9 mouse cellular contexts compared by ENCODE assay signal in genomic region chr7:13039181-13039580, GRCm38 (mm10). TPM values are rescaled to one million over a fixed set of nuclear protein-coding genes. Genes with fewer than 3 reads are reported as not detected.
DNase-seq lines count a peak whose midpoint lies in the region; ATAC-seq and TF ChIP-seq lines count a peak whose summit lies in the region.
"Had no signal": no experiment of that assay in that cellular context is flagged by ENCODE, and none has a peak within 500 bp of the region (broad histone marks: within the 10 kb centered on the region; RNA-seq: fewer than 3 reads in every experiment).

No protein-coding gene starts in this region.

- H3K4me1 ChIP-seq in lung, embryonic 15.5 days = peaks cover 41% of the 10 kb centered on the region
- H3K4me1 ChIP-seq in forebrain, embryonic 11.5 days (replicated peaks; ENCODE audit: control insufficient read depth, insufficient read depth, low read length) = peaks cover 17% of the 10 kb centered on the region
- H3K4me1 ChIP-seq in limb, embryonic 12.5 days (replicated peaks) = peaks cover 36% of the 10 kb centered on the region
- peaks cover 26% of the 10 kb centered on the region for H3K4me1 ChIP-seq in olfactory bulb, adult 2 months (ENCODE audit: control insufficient read depth, insufficient read depth, low read length)

- no peaks in the 10 kb centered on the region for H3K9me3 ChIP-seq in lung, embryonic 15.5 days
- no peaks in the 10 kb centered on the region for H3K9me3 ChIP-seq in forebrain, embryonic 11.5 days (ENCODE audit: control insufficient read depth, low read length)
- peaks cover 13% of the 10 kb centered on the region for H3K9me3 ChIP-seq in limb, embryonic 12.5 days

- TF ChIP-seq POLR2A in olfactory bulb, adult 2 months (IDR thresholded peaks at IDR 0.05; ENCODE audit: insufficient read depth, low read depth, low read length) = no peak

- TF ChIP-seq CTCF in olfactory bulb, adult 2 months (IDR thresholded peaks at IDR 0.05; ENCODE audit: insufficient read depth, low read depth, low read length) = no peak

- DNase-seq in lung, postnatal 25 days (ENCODE audit: low spot score) = no peak
- no peak for DNase-seq in forebrain, embryonic 11.5 days (ENCODE audit: low spot score)
- DNase-seq in thymus, postnatal 36 days = no peak
- DNase-seq in adrenal gland, adult 18-20 months (ENCODE audit: low spot score in 2 of 2) = no peak
- DNase-seq: adrenal gland, postnatal 14 days had no signal

- H3K9ac ChIP-seq in lung, embryonic 15.5 days = peak overlapping the region; percentile 96
- H3K9ac ChIP-seq in forebrain, embryonic 11.5 days (ENCODE audit: low read length) = peak overlapping the region; percentile 93; the same call in 1 of the 2 replicates
- H3K9ac ChIP-seq in limb, embryonic 12.5 days (replicated peaks) = peak overlapping the region; percentile 95

- WGBS in lung, embryonic 15.5 days = 74% methylated on average over 1 of the region's 1 CpGs
- 94% methylated on average over 1 of the region's 1 CpGs for WGBS in forebrain, embryonic 11.5 days
- WGBS in limb, embryonic 12.5 days = 98% methylated on average over 1 of the region's 1 CpGs
- 54% methylated on average over 1 of the region's 1 CpGs for WGBS in olfactory bulb, adult 2 months

- H3K4me2 ChIP-seq in lung, embryonic 15.5 days = peak overlapping the region; percentile 82
- peak overlapping the region; percentile 81; the same call in 1 of the 2 replicates for H3K4me2 ChIP-seq in forebrain, embryonic 11.5 days (ENCODE audit: low read depth, low read length, severe bottlenecking)
- H3K4me2 ChIP-seq in limb, embryonic 12.5 days = peak overlapping the region; percentile 92

- H3K27ac ChIP-seq in lung, embryonic 15.5 days = peak overlapping the region; percentile 100
- no peak overlapping the region for H3K27ac ChIP-seq in forebrain, embryonic 11.5 days (ENCODE audit: low read depth, low read length)
- H3K27ac ChIP-seq in limb, embryonic 12.5 days = no peak overlapping the region
- no peak overlapping the region for H3K27ac ChIP-seq in olfactory bulb, adult 2 months (ENCODE audit: insufficient read depth, low read depth, low read length)

- peaks cover 28% of the 10 kb centered on the region for H3K27me3 ChIP-seq in lung, embryonic 15.5 days
- H3K27me3 ChIP-seq in forebrain, embryonic 11.5 days (ENCODE audit: control insufficient read depth, insufficient read depth, low read length) = peaks cover 20% of the 10 kb centered on the region
- H3K27me3 ChIP-seq in limb, embryonic 12.5 days = peaks cover 39% of the 10 kb centered on the region

- ATAC-seq in lung, embryonic 15.5 days (ENCODE audit: borderline replicate concordance, extremely low read depth, low FRiP score, low TSS enrichment) = no peak
- no peak for ATAC-seq in forebrain, embryonic 11.5 days (replicated peaks; ENCODE audit: low FRiP score)
- ATAC-seq in limb, embryonic 12.5 days (ENCODE audit: insufficient number of reproducible peaks, insufficient read depth, low FRiP score, low TSS enrichment, low read depth) = no peak
- no peak for ATAC-seq in CD4-positive, CD25-positive, alpha-beta regulatory T cell, adult 4 months

- peaks cover 16% of the 10 kb centered on the region for H3K36me3 ChIP-seq in lung, embryonic 15.5 days
- peaks cover 3% of the 10 kb centered on the region; the same call in 1 of the 2 replicates for H3K36me3 ChIP-seq in forebrain, embryonic 11.5 days (ENCODE audit: control insufficient read depth, insufficient read depth, low read length)
- H3K36me3 ChIP-seq in limb, embryonic 12.5 days = peaks cover 14% of the 10 kb centered on the region

- H3K4me3 ChIP-seq in lung, embryonic 15.5 days = peak overlapping the region; percentile 66
- no peak overlapping the region for H3K4me3 ChIP-seq in forebrain, embryonic 11.5 days (ENCODE audit: low read depth, low read length)
- H3K4me3 ChIP-seq in limb, embryonic 12.5 days (replicated peaks) = peak overlapping the region; percentile 73
- H3K4me3 ChIP-seq in olfactory bulb, adult 2 months (ENCODE audit: insufficient read depth, low read depth, low read length) = peak overlapping the region; percentile 80; the same call in 1 of the 2 replicates

RNA-seq across cellular contexts. Expression of gene Ube2m, which starts 1.1 kb away (rescaled TPM):
- polyA plus RNA-seq in lung, embryonic 15.5 days (2015; fragmentation: Nextera tagmentation; extraction: Ambion mirVana) = 114 and 122 TPM in 2 replicates
- polyA plus RNA-seq in forebrain, embryonic 11.5 days (2014; fragmentation: Nextera tagmentation; extraction: Ambion mirVana) = 165 and 183 TPM in 2 replicates
- 160 and 165 TPM in 2 replicates for polyA plus RNA-seq in limb, embryonic 12.5 days (2016; fragmentation: Nextera tagmentation; extraction: Ambion mirVana)
- polyA plus RNA-seq in olfactory bulb, adult 2 months (2012; ENCODE audit: insufficient read depth, insufficient read length, low replicate concordance, missing spikeins) = 648 TPM in 1 of 2 replicates, not detected in the other
- polyA plus RNA-seq in CD4-positive, CD25-positive, alpha-beta regulatory T cell, adult 4 months (2017; shearing (Covaris generic)) = 10 to 100 TPM in 1 of 2 experiments, 1 to 10 TPM in 1; 7.9 to 14.3 TPM
- total RNA-seq in adrenal gland, adult 18-20 months (2021) = 100 to 1,000 TPM; 162 to 182 TPM

RNA-seq across cellular contexts. Expression of gene Chmp2a, which starts 4.6 kb away (rescaled TPM):
- 138 and 140 TPM in 2 replicates for polyA plus RNA-seq in lung, embryonic 15.5 days (2015; fragmentation: Nextera tagmentation; extraction: Ambion mirVana)
- polyA plus RNA-seq in forebrain, embryonic 11.5 days (2014; fragmentation: Nextera tagmentation; extraction: Ambion mirVana) = 114 and 127 TPM in 2 replicates
- polyA plus RNA-seq in limb, embryonic 12.5 days (2016; fragmentation: Nextera tagmentation; extraction: Ambion mirVana) = 102 and 104 TPM in 2 replicates
- not detected in 2 replicates for polyA plus RNA-seq in olfactory bulb, adult 2 months (2012; ENCODE audit: insufficient read depth, insufficient read length, low replicate concordance, missing spikeins)
- polyA plus RNA-seq in CD4-positive, CD25-positive, alpha-beta regulatory T cell, adult 4 months (2017; shearing (Covaris generic)) = 100 to 1,000 TPM; 259 to 278 TPM
- total RNA-seq in adrenal gland, adult 18-20 months (2021) = 100 to 1,000 TPM; 210 to 213 TPM

RNA-seq across cellular contexts. Expression of gene Mzf1, which starts 15.4 kb away (rescaled TPM):
- 2.9 and 3.1 TPM in 2 replicates for polyA plus RNA-seq in lung, embryonic 15.5 days (2015; fragmentation: Nextera tagmentation; extraction: Ambion mirVana)
- 3.8 and 4.0 TPM in 2 replicates for polyA plus RNA-seq in forebrain, embryonic 11.5 days (2014; fragmentation: Nextera tagmentation; extraction: Ambion mirVana)
- 3.8 and 3.9 TPM in 2 replicates for polyA plus RNA-seq in limb, embryonic 12.5 days (2016; fragmentation: Nextera tagmentation; extraction: Ambion mirVana)
- polyA plus RNA-seq in olfactory bulb, adult 2 months (2012; ENCODE audit: insufficient read depth, insufficient read length, low replicate concordance, missing spikeins) = not detected in 2 replicates
- under 1 TPM; 0.35 to 0.84 TPM for polyA plus RNA-seq in CD4-positive, CD25-positive, alpha-beta regulatory T cell, adult 4 months (2017; shearing (Covaris generic))
- 1 to 10 TPM; 1.8 to 2.2 TPM for total RNA-seq in adrenal gland, adult 18-20 months (2021)

RNA-seq across cellular contexts. Expression of gene Zbtb45, which starts 29.3 kb away (rescaled TPM):
- 24.8 and 27.8 TPM in 2 replicates for polyA plus RNA-seq in lung, embryonic 15.5 days (2015; fragmentation: Nextera tagmentation; extraction: Ambion mirVana)
- polyA plus RNA-seq in forebrain, embryonic 11.5 days (2014; fragmentation: Nextera tagmentation; extraction: Ambion mirVana) = 31.9 and 37.3 TPM in 2 replicates
- polyA plus RNA-seq in limb, embryonic 12.5 days (2016; fragmentation: Nextera tagmentation; extraction: Ambion mirVana) = 28.7 and 29.9 TPM in 2 replicates
- not detected in 2 replicates for polyA plus RNA-seq in olfactory bulb, adult 2 months (2012; ENCODE audit: insufficient read depth, insufficient read length, low replicate concordance, missing spikeins)
- polyA plus RNA-seq in CD4-positive, CD25-positive, alpha-beta regulatory T cell, adult 4 months (2017; shearing (Covaris generic)) = 1 to 10 TPM; 5.6 to 7.4 TPM
- total RNA-seq in adrenal gland, adult 18-20 months (2021) = 10 to 100 TPM; 12.1 to 12.5 TPM

RNA-seq across cellular contexts. Expression of gene Trim28, which starts 40.3 kb away (rescaled TPM):
- polyA plus RNA-seq in lung, embryonic 15.5 days (2015; fragmentation: Nextera tagmentation; extraction: Ambion mirVana) = 294 and 302 TPM in 2 replicates
- polyA plus RNA-seq in forebrain, embryonic 11.5 days (2014; fragmentation: Nextera tagmentation; extraction: Ambion mirVana) = 507 and 586 TPM in 2 replicates
- 496 and 531 TPM in 2 replicates for polyA plus RNA-seq in limb, embryonic 12.5 days (2016; fragmentation: Nextera tagmentation; extraction: Ambion mirVana)
- polyA plus RNA-seq in olfactory bulb, adult 2 months (2012; ENCODE audit: insufficient read depth, insufficient read length, low replicate concordance, missing spikeins) = 700 TPM in 1 of 2 replicates, not detected in the other
- polyA plus RNA-seq in CD4-positive, CD25-positive, alpha-beta regulatory T cell, adult 4 months (2017; shearing (Covaris generic)) = 10 to 100 TPM; 37.1 to 75.2 TPM
- total RNA-seq in adrenal gland, adult 18-20 months (2021) = 100 to 1,000 TPM; 201 to 235 TPM

Comparison
In these comparisons a context has a peak if more than half of its experiments do, and no peak if none do; other contexts are left out.
1. RNA of gene Chmp2a, which starts 4.6 kb away (polyA plus RNA-seq): 259 to 278 TPM in CD4-positive, CD25-positive, alpha-beta regulatory T cell, adult 4 months, 138 to 140 TPM in lung, embryonic 15.5 days, 114 to 127 TPM in forebrain, embryonic 11.5 days and 102 to 104 TPM in limb, embryonic 12.5 days; not detected in olfactory bulb, adult 2 months; every median in the first group is over 100 times any median in the second.
2. Peak in every context shown above with its lines, with median percentiles within 50 percentile points of each other: H3K4me2 ChIP-seq and H3K9ac ChIP-seq.